Mouse (Mus musculus) neural tube, embryonic 10.5 days (tissue): ENCODE data around the gene Mapkap1.

Experiments used
- DNase-seq: peaks from one replicate; pipeline ENCODE4 v3.0.0-alpha.2; 2017; ENCODE audit warnings: low spot score; ENCODE audit errors: extremely low spot score

Mapkap1 gene

DNA sequence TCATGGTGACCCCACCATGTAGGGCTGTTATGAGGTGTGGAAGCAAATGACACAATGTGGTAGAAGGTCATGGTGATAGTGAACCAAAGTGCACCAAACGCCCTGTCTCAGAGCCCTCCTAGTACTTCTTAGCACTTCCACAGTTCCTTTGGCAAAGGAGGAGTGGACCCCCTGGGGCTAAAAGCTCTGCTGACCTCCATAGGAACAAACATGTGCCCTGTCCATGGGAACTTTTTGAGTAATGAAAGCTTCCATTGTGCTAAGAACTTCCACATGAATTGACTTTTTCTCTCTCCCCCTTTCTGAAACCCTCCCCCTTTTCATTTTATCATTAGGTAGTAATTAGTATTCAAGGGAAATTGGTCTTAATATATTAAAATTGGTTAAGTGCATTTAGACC is 164.5 kb downstream of the Mapkap1 start:
- DNase-seq, result no peak

DNA sequence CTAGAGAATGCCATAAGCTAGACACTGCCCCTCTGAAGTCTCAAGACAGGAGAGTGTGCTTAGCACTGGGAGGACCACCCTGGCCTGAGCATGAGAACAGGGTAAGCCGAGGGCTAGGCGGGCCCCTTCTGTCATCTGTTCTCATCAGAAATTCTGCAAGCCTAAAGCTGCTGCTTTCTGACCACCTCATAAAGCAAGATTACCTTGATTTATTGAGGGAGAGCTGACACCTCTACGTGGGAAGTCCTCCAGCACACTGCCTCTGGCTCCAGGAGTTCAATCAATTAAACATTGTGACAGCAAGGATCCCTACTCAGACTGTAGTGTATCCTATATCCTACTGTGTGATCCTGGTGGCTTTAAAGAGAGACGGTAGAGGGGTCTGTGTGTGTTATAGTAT is 166.5 kb downstream of the Mapkap1 start:
- DNase-seq, result peak; percentile 26

GRCm38 (mm10) chr2:34588546-34588945 is 182.0 kb downstream of the Mapkap1 start:
- no peak for DNase-seq

- no peak for DNase-seq
Measured at GRCm38 (mm10) chr2:34591721-34592360, 185.3 kb downstream of the Mapkap1 start.

- no peak for DNase-seq
Measured at GRCm38 (mm10) chr2:34592361-34592960, 185.9 kb downstream of the Mapkap1 start.

- no peak for DNase-seq
Measured at GRCm38 (mm10) chr2:34594001-34594400, 187.4 kb downstream of the Mapkap1 start.

GRCm38 (mm10) chr2:34599606-34600255 is 193.2 kb downstream of the Mapkap1 start:
- no peak for DNase-seq

- DNase-seq, result peak; percentile 32
Measured at GRCm38 (mm10) chr2:34600734-34601133, 194.2 kb downstream of the Mapkap1 start.

DNA sequence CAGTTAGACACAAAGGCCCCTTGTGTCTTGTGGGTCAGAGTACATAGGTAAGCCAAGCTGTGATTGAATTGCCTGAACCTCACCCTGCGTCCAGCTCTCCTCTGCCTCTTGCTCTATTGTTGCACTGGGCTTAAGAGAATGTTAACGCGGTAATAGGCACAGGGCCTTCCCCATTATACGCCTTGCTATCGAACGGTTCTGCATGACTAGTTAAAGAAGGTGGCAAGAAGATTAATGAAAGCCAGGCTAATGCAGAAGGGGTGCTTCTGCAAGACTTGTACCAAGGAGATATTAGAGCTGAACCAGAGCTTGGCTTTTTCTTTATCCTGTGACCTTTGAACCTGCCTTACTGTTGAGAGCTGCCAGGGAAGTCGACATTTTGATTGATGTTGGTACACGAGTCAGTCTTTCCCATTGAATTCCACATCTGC is 195.6 kb downstream of the Mapkap1 start:
- peak; percentile 55 for DNase-seq

- no peak for DNase-seq
Measured at GRCm38 (mm10) chr2:34602896-34603295, 196.3 kb downstream of the Mapkap1 start.

DNA sequence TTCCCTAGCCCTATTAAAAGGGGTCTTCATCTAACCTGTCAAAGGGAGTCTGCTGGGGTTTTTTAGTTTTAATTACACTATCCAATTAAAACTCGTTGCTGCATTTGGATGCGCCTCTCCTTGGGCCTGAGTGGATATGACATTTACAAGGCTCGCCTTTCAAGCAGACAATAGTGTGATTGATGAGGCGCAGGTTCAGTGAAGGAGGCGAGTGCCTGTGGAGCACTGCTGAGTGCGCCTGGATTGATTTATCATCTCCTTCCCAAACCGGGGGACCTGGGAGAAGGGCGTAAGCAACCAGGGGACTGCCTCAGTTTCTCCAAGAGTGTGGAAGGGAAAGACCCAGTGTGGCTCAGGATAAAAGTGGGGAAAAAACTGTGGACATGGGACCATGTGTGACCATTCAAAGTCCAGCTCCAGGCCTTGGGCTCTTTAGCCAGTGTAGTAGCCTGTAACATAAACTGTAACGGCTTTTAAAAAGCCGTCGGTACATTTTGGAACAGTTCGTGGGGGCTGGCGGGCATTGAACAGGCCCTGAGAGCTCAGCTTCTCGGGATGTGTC is 197.2 kb downstream of the Mapkap1 start:
- DNase-seq, result peak; percentile 51

DNA sequence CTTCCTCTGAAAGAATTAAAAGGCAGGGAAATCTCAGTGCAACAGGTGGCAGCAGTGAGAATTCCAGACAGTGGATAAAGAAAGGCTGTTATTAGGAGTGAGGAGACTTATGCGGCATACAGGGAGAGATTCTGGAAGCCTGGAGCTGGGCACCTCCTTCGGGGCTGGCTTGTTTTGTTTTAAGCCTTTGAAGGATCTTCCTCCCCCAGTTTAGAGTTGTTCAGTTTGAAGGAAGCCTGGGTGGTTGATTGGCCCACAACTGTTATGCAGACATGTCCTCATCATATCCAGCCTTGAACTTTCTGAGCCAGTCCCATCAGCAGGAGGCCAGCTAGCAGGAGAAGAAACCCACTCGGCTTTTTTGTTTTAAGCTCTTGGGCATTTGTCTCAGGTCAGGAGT is 198.5 kb downstream of the Mapkap1 start:
- no peak for DNase-seq

DNA sequence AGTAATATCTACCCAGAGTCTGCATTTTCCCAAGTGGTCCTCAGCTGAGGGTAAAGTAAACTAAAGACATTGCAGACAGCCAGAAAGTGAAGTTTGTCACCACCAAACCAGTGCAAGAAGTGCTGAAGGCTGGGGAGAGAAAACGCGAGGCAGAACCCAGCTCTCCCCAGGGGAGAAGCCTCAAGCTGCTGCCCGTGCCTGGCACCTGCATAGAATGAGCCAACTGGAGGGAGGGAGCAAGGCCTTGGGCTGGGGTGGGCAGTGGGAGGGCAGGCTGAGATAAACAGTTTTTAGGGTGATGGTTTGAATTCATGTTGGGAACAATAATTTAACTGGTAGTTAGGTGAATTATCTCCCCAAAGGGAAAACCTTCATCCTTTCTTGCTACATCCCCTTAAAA is 202.3 kb downstream of the Mapkap1 start:
- no peak for DNase-seq

GRCm38 (mm10) chr2:34609516-34609915 is 202.9 kb downstream of the Mapkap1 start:
- DNase-seq, result no peak

DNA sequence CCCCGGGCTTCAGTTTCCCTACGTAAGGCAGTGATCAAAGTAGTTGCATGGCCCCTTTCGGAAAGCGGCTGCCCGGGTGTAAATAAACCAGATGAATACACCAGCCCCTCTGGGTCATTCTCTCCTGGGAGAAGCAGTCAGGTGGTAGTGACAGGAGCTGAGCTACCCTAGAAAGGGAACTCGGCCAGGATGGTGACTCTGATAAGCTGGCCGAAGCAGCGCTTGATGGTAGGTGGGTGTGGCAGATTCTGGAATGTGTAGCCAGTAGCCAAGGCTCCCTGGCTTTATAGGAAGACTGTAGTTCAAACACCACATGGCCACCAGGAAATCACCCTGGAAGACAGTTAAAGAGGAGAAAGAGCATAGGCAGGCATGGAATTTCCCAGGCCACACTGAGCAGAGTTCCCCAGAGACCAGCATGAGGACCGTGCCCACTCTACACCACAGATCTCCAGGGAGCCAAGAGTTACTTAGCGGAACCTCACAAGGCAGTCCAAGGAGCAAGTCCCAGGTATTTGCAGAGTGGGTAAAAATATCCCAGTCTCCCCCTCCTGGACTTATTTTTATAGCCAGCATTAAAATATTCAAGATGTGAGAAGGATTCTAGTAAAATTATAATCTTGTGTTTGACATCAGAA is 214.3 kb downstream of the Mapkap1 start:
- no peak for DNase-seq

GRCm38 (mm10) chr2:34621485-34621884 is 214.9 kb downstream of the Mapkap1 start:
- DNase-seq, result no peak

DNA sequence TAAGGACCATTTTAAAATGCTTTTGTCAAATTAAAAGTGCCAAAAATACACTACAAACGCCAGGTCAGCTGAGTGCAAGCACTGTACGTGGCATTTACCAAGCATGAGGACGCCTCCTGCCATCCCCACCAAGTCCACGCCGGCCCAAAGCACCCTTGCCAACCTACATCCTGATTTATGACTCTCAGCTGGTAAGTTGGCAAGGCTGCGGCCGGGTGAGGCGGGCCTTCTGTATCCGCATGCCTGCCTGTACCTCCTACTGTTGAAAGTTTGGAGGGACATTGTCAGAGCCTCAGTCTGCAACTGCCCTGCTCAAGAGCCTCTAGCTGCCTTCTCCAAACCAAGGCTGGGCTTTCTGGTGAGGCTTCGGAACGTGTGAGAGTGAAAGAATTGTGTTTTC is 215.9 kb downstream of the Mapkap1 start:
- no peak for DNase-seq

DNA sequence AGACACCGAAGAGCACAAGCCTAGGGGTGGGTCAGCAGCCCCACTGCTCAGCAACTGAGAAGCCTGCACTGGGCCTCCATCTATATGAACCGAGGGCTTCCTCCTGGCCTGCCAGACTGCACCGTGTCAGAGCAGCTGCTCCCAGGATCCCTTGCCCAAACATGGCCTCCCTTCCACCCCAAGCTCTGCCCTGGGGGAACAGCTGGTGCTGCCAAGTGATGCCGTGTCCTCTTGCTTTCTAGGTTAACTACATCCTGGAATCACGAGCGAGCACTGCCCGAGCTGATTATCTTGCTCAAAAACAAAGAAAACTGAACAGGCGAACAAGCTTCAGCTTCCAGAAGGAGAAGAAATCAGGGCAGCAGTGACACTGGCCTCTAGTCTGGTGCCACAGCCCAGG is 216.6 kb downstream of the Mapkap1 start:
- DNase-seq, result no peak

DNA sequence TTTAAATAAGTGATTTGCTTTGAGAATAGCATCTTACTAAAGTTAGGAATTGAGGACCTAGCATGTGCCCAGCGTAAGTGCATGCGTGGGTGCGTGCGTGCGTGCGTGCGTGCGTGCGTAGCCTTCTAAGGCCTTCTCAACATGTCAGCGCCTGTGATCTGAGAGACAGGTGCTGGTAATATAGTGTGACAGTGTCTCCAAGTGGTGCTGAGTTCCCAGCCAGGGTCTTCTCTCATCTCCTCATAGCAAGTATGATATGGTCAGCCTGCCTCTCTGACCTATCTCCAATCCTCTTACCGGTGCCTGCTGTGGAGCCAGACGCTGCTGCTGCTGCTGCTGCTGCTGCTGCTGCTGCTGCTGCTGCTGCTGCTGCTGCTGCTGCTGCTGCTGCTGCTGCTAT is 217.5 kb downstream of the Mapkap1 start:
- no peak for DNase-seq

DNA sequence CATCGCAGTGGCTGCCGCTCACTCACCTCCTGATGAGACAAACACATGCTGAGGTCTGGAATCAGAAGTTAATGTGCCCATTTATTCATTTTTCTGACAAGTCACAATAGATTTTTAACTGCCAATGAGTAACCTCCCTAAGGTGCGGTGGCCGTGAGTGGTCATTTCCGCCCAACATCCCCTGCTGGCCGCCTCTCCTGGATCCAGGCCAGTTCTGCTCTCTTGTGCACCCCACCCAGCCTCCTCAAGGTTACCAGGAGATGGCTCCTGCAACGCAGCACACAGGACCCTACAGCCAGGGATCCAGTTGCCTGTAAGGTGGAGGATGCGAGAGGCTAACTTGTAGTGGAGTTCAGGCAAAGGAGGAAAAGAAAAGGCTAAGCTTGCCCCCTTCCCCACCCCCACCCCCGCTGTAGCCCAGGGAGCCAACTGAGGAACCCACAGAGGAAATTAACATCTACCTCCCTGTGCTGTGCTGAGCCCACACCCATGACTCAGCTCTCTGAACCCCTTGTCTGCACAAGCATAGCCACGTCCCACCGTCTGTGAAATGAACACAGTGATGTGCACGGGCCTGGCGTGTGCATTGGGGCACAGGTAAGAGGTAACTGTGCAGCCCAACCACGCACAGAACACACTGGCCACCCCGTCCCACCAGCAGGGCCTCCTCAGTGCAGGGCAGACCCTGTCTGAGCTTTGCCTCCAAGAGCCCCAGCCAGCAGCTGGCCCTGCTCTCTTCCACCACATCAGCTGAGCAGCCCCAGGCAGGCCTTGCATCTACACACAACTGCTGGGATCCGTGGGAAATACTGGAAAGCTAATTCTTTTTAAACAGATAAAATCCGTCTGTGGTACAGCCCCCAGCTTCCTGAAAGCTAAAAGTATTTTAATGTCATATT is 221.0 kb downstream of the Mapkap1 start:
- no peak for DNase-seq
